Mouse (Mus musculus) brain, embryonic 14.5 days (tissue): ENCODE measurements at regions not wholly inside any gene's neighbourhood (a gene's known extent, or its start where the extent isn't known, plus 50 kb on each side); places are given as distances from the start of the nearest gene placed in this dataset.

Source experiments
- CTCF ChIP-seq: fragments of 200-500 bp; IDR thresholded peaks from 2 replicates; pipeline ENCODE4 v1.5.1; 2012; ENCODE audit warnings: inconsistent platforms, mild to moderate bottlenecking, moderate library complexity, borderline replicate concordance; ENCODE audit not compliant: insufficient read depth, insufficient read length; ENCODE audit errors: extremely low read depth
- POLR2A ChIP-seq: fragments of 200-500 bp; IDR thresholded peaks from 2 replicates; pipeline ENCODE4 v1.6.1; 2012; ENCODE audit warnings: mild to moderate bottlenecking, inconsistent platforms, borderline replicate concordance; ENCODE audit not compliant: poor library complexity, insufficient read depth, insufficient read length, severe bottlenecking; ENCODE audit errors: extremely low read depth

DNA sequence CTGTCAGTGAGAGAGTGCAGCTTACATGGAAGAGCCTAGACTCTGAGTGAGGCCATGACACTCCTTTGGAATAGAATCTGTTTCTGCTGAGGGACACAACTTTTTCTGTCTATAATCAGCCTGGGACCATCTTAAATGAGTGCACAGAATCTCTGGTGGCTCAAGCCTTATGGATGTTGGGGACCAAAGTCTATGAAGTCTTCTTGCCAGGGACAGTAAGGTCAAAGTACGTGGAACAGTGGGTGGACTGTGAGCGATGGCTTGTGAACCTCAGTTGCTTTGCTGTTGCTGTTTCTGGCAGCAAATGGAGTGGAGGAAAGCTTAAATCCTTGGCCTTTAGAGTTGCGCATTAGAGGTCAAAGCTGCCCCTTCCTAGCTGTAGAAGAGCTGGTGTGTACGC, 57.1 kb upstream of the Stx16 start:
- TF ChIP-seq CTCF = no peak
- TF ChIP-seq POLR2A = no peak
